Mouse (Mus musculus): ENCODE data around the gene Pdzd9.

Pdzd9 gene

DNA sequence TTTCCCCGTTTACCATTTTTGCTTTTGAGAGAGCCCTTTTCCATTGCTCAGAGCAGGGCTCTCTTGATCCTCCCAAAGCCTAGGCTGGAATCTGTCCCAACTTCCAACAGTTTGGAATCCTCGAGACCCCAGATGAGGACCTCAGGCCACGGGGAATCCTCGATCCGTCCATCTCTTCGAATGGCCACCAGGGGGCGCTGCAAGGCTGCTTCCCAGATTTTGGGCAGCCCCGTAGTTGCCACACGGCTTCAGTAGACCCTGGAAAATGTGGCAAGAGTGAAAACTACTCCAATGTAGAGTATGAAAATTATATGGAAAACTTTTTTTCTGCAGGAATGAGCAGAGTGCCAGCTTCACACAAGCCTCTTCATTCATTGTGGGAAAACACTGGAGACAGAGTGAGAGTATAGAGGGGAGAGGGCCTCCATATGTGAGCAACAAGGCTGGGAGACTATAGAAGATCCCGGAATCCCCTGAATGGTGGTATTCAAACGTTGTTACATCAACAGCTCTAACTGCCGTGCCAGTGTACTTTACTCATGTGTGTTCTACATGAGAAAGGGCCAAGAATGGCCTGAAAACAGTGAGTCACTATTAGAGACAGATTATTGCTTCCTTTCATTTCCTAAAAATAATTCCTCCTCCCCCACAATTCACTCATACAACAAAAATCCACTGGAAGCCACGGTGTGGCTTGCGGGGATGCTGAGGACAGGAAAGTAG, at the start of gene Pdzd9:
Pdzd9 (minus strand) TSS at position 191 of the 723 bp plus-strand sequence.
- peak; percentile 26 for DNase-seq

DNA sequence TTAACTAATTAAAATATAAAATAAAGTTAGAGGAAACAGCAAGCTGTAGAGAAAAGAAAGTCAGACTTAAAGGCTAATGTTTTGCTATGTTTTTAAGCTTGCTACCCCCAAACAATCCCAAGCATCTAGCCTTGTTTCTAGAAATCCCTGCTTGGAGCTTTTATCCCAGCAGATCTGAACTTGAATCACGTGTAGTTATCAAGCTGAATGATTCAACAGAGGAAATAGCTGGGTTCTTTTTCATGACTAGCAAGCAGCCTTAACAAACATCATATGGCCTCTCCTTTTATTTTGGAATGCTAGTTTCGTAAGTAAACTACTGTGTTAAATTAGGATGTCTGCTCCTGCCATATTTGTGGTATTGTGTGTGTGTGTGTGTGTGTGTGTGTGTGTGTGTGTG, 47.1 kb upstream of the Pdzd9 start:
- no peak for DNase-seq

DNA sequence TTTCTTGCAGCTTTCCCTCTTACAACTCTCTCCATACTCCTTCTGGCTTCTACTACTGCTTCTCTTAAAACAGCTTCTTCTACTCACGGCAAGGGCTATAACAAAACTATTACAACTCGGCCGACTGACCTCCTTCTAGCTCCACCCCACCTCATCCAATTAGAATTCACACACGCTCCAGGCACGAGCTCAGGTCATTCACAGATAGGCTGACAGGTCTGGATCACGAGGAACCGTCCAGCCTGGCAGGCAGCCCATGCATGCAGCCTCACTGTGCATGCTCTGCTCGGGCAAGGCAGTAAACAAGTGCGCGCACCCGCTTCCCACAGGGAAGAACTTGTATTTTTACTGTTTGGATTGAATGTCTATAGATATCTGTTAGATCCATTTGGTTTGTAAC, 43.8 kb upstream of the Pdzd9 start:
- peak; percentile 28 for DNase-seq

DNA sequence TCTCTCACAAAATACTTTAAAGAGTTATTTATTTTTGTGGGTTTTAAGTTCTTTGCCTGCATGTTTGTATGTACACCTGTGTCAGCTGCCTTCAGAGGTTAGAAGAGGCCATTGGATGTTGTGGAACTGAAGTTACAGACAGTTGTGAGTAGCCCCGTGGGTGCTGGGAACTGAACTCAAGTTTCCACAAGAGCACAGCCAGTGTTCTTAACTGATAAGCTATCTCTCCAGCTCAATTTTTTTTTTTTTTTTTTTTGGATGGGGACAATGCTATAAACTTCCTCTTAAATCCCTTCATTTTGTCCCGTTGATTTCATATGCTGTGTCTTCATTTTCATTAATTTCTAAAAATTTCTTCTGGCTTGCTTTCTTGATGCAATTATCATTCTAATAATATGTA, 43.1 kb upstream of the Pdzd9 start:
- DNase-seq = no peak

DNA sequence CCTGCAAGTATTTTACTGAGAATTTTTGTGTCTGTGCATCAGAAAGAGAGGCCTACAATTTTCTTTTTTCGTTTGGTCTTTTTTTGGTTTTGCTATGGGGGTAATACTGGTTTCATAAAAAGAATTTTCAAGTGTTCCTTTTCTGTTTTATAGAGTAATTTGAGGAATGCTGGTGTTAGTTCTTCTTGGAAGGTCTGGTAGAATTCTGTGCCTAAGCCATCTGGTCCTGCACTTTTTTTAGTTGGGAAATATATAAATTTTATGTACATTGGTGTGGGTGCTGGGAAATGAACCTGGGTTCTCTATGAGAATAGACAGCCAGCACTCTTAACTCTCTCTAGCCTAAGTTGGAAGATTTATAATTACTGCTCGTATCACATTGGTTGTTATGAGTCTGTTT, 41.9 kb upstream of the Pdzd9 start:
- DNase-seq = no peak

DNA sequence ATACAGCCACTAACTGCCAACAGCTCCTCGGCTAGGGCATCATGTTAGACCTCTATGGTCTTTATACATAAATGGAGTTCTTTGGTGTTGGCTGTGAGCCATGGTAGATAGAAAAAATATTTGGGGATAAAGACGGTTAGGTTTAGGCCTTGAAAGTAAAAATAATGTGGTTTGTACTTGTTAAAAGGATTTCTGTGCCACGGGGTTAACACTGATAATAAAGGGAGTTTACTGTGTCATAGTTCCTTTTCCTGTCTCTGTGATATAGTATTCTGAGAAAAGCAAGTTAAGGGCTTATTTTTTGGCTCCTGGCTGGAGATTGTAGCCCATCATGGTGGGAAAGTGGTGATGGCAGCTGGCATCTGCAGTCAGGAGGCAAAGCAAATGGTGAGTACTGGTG, 33.7 kb upstream of the Pdzd9 start:
- no peak for DNase-seq

DNA sequence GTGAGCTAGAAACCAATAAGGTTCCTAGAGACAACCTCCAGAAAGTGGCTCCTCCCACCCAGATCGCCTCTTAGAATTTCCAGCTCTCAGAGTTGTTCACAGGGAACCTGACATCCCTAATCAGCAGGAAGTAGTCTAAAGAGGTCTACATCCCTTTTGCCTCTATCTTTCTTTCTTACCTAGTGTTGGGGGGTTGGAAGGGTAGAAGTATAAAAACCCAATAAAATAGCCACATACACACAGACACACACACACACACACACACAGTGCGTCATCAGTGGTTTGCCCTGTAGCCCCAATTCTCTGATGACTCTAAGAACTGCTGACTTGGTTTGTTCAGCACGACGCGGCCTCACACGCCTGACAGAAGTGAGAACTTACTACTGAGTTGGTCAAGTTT, 29.4 kb upstream of the Pdzd9 start:
- DNase-seq = no peak

DNA sequence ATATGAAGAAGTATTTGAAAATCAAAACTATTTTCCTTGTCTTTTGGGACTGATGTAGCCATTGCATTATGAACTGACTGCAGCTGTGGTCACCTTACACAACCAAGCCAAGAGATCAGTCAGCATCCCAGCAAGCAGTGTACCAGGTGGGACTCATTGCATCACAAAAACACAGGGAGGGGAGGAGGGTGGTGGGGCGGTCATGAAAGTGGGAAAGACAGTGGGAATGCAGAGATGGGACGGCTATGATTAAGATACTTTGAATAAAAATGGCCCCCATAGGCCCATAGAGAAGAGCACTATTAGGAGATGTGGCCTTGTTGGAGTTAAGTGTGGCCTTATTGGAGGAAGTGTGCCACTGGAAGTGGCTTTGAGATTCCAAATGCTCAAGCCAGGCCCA, 26.2 kb upstream of the Pdzd9 start:
- no peak for DNase-seq

DNA sequence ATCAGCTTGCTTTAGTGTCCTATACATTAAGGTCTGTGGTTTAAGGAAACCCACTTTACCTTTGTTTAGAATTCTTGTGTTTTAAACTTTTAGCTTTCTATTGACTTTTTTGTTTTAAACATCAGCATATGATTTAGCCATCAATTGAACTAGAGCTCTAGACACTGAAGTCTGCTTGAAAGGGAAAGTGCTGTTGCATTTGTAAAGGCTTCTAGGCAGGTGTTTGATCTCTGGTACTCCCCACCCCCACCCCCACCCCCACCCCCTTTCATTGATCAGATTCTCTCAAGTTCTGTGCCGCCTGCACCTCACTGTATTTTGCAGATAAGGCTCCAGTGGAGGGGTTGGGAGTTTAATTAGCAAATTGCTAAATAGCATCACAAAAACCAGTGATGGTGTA, 25.5 kb upstream of the Pdzd9 start:
- no peak for DNase-seq

DNA sequence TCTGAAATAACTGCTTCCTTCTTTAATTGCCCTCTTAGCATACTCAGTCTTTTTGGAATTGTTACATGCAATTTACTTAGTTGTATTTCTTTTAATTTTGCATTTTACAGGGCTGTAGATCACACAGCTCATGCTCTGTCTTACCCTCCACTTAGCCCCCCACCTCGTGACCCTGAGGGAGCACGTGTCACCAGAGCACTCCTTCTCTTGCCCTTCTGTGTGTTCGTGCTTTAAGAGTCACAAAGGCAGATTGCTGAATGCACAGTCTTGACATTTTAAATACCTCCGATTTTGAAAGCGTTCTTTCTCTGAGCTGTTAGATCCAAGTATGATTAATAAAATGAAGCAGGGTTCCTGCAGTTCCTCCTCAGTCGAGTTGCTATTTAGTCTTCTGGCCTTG, 25.1 kb upstream of the Pdzd9 start:
- DNase-seq = no peak

DNA sequence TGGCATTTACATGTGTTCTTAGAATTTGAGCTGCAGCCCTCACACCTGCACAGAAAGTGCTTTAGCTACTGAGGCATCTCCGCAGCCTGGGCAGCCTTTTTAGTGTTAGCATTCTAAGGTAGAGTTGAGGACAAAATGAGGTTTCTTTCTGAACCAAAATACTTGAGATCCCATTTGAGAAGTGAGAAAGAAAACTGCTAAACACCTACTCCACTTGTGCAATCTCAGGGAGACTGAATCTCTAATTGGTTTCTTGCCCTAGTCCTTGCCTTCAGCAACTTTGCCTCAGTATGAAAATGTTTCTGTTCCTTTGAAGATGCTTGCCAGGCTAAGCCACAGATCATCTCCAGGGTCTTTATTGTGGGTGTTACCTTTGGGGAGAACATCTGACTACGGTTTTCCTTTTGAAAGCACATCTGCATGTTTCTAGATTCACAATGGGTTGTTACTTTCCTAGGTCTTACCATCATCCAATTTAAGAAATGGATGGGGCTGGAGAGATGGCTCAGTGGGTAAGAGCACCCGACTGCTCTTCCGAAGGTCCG, 23.8 kb upstream of the Pdzd9 start:
- DNase-seq = no peak

DNA sequence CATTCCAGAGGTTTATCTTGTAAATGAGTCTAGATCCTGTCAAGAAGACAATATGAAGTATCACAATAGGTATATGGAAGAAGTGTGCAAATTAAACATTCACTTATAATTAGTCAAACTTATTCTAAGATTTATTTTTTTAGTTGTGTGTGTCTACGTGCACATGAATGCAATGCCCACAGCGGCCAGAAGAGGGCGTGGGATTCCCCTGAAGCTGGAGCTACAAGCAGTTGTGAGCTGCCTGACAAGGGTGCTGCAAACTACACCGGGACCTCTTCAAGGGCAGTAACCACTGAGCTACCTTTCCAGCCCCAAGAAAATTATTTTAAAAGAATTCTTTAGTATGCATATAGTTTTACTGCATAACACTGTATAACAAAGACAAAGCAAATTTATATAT, 20.5 kb upstream of the Pdzd9 start:
- DNase-seq = no peak

DNA sequence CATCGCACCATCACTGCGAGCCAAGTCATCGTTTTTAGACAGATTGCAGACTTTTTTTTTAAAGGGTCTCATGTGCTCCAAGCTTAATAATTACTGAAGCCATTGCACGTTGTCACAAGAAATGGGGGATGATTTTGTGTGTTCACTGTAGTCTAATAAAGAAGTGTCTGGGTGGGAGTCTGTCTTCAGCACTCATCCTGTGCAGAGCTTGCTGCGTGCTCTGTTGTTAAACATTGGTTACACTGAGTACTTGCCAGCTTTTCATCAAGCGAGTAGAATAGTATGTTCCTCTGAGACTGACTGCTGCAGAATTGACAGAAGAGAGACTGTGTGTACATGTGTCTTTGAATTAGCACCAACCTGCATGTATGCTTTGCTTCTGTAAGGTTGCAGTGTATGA, 15.1 kb upstream of the Pdzd9 start:
- no peak for DNase-seq

DNA sequence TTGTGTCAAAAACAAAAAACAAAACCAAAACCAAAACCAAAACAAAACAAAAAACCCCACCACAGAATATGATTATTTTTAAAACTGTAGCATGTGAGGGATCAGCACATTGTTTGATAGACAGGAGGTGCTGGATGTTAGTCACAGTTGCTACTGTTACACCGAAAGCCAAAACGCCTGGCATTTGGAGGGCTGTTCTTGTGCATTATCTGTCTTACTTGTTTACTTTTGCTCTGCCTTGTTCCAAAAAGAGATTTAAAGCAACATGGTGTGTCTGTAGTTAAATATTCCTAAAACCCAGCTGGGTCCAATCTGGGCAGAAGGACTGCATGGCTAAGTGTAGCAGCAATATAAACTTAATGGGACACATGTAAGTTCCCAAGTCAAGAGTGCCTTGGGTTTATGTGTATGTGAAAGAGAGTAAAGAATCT, 14.6 kb upstream of the Pdzd9 start:
- no peak for DNase-seq

DNA sequence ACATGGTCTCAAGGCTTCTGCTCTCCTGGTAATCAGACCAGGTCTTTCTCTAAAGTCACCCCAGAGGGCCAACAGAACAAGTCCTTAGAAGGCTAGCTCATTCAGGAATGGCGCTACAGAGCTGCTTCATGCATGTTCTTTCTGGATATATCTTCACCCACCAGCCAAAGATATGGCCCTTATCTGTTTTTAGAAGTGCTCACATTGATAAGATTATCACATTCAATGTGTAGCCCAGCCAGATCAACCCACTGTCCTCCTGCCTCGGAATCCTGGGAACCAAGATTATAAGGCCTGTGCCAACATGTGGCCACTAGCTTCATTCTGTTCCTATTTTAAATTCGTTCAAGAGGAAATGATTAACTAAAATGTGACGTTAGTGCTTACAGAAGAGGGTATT, 11.9 kb upstream of the Pdzd9 start:
- DNase-seq = no peak

DNA sequence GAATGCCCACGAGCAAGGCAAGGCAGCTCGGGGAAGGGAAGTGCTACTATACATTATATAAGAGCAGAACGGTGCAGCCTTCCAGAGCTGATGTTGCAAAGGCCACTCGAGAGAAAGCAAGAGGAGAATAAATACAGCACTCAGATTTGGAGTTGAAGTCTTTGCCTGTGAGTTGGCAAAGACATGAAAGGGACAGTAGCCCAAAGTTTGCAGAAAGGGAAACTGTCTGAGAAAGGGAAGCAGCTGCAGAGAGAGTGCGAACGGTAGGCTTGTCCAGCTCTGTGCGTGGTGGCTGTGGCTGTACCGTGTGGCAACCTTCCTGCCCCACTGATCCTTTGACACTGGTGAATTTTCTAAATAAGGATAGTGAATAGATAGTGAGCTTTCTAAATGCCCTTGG, 8.9 kb upstream of the Pdzd9 start:
- DNase-seq = no peak

DNA sequence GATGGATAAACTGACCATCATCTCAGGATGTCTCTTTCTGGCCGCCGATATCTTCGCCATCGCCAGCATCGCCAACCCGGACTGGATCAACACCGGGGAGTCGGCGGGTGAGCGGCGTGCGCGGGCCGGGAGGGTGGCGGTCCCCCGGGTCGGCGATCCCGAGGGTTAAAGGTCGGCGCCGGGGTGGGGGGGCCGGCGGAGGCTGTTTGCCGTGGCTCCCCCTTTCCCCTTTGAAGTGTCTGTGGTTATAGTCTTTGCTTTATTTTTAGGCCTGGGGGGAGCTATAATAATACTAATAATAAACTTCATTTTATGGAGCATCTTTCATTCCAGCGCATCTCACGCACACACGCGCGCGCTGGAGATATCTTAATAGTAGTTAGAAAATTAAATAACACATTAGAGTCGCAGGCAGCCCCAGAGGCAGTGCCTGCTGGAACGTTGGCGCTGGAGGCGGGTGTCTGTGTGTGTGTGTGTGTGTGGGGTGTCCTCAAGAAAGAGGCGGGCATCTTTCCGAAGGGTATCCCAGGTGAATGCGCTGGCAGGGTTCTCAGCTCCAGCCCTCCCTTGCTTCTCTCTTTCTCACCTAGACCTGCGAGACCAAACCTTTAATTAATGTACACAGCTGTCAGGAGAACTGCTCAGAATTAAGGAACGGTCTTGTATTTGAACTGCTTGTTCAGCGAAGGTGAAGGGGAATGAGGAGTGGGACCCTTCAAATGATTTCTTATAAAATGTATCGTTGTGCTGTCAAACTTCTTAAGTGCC, 7.8 kb upstream of the Pdzd9 start:
- DNase-seq = peak; percentile 25

DNA sequence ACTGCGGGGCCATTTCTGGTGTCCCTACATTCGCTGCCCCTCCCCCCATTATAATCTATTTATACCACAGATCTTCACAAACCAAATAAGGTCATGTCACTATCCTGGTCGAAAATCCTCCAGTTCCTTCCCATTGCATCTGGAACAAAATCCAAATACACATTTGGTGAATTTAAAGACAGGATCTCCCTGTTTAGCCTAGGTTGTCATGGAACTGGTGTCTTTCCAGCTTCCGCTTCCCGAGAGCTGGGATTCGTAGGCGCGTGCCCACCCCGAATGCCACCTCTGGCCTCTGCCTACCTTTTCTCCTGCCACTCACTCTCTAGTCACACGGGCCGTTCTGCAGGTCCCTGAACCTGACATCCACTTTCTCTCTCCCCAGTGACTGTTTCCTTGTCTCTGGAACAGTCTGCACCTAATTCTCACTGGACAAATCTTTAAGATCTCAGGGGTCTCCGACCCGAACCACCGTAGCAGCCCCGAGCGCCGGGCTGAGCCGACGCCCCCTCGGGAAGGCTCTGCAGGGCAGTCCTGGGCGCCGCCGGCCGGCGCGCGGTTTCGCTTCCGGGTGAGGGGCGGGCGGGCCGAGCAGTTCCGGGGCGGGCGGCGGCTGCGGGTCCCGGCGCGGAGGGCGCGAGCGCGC, 7.0 kb upstream of the Pdzd9 start, which contains the start of gene Mosmo:
Mosmo (plus strand) TSS at position 618 of the 643 bp plus-strand sequence.
- peak; percentile 59 for DNase-seq

DNA sequence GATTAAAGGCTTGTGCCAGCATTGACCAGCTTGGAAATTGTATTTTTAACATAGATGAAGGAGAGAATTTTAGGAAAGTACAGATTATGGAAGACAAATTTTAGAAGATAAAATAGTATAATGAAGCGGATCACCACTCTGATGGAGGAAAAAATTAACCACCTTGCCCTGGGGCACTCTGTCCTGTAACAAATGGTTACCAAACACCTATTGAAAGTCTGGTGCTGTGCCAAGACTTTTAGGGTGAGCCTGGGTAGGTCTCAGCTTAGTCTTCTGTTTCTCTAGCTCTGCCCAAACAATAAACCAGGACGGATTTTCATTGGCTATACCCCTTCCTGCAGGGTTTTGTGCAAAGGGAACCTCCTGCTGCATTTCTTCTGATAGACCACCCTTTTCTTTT, 1.1 kb upstream of the Pdzd9 start:
- DNase-seq = no peak

DNA sequence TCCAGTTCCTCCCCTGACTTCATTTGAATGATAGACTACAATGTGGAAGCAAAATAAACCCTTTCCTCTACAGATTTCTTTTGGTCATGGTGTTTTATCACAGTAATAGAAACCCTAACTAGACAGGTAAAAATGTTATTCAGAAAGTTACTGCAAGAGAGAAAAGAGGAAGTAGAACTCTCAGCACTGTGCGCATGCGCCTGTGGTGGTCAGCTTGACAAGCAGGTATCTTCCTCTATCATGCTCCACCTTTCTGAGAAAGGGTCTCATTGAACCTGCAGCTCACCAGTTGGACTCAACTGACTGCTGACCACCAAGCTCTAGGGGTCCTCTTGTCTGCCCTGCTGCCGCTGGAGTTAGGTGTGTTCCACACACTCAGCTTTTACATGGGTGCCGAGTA, 8.1 kb downstream of the Pdzd9 start:
- no peak for DNase-seq

DNA sequence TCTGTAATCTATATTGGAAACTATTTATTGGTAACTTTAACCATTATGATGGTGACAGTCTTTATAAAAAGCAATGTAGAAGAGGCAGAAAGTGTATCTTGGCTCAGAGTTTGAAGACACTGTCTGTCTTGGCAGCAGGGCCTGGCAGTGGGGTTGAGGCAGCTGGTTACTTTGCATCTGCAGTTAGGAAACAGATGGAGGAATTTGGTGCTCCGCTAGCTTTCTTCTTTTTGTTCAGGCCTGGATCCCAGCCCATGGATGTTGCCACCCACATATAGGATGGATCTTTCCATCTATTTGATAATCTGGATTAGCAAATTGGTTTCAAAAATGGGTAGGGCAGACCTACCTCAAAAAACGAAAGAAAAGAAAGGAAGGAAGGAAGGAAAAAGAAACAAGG, 22.3 kb downstream of the Pdzd9 start:
- DNase-seq = no peak

DNA sequence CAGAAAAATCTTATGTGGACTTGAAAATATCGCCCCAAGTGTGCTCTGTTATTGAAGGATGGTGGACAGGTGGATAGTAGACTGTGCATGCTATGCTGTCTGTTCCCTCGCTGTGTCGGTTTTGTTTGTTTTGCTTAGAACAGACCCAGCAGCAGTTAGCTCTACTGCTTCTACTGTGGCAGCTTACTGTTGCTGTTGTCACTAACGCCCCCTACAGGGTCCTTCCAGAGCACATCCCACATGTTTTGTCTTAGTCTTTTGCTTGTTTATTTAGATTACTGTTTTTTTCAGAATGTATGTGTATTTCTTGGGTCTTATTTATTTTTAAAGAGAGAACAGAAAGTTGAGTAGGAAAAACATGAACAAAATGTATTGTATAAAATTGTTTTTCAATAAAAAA, 26.9 kb downstream of the Pdzd9 start:
- DNase-seq = no peak

DNA sequence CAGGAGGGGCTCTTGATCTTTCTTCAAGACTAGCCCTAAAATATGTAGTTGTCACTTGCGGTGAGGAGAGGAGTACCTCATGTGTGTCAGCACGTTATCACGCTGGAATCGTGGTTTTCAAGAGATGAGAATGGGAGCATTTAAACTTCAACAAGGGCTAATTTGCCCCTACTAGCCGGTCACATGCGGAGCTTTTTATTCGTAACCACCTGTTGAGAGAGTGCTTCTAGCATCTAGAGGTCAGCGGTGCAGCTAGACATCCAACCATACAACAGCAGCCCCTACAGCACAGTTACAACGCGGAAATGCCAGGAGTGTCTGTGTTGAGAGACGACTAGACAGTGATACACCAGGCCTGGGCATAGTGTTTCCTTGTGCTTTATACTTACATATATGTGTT, 34.3 kb downstream of the Pdzd9 start:
- no peak for DNase-seq

DNA sequence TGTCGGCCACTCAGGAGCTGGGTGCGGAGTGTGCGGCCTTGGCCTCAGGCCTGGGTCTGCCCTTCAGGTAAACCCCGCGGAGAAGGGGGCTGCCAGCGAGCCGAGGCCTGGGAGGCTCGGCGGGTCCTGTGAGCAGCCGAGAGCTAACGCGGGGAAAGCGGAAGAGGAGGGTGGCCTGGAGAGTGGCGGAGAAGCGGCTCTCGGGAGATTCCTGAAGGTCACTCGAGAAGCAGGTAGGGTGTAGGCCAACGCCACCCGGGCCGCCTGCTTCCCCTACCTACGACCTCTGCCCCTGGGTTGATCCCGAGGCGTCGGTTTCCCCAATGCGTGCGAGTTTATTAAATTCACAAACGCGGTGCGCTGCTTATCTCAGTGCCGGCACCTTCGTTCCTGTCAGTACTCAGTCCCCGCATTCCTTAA, 34.8 kb downstream of the Pdzd9 start:
- DNase-seq = no peak

Data from kidney, adult 11 months (tissue).